Mouse (Mus musculus) liver, embryonic 14.5 days (tissue): ENCODE measurements around the gene Numb. TPM values are rescaled to one million over a fixed set of nuclear protein-coding genes. Genes with fewer than 3 reads are reported as not detected.
"Not testable (repeated sequence)": the region's sequence is repeated elsewhere in the genome, so short reads cannot be mapped to it uniquely, and the experiment has no call there.

Experiments used
- ATAC-seq: fragments of 200-750 bp; cut with Nextera tagmentation; 2 replicates; pipeline ENCODE4 v1.8.0; 2017; ENCODE audit warnings: moderate number of reproducible peaks, mild to moderate bottlenecking, moderate library complexity; ENCODE audit not compliant: insufficient read depth
- DNase-seq, 3 experiments: peaks; one replicate each; pipeline ENCODE4 v3.0.0-alpha.2; 2012 to 2013; ENCODE audit warnings: low read depth in 3 of 3, low spot score in 3 of 3
- H3K27ac ChIP-seq: fragments of 300-500 bp; sonication (generic); 2 replicates; pipeline ENCODE4 v1.5.1; 2014; ENCODE audit warnings: moderate library complexity, mild to moderate bottlenecking, control low read depth, inconsistent platforms
- H3K27me3 ChIP-seq: fragments of 300-500 bp; sonication (generic); 2 replicates; pipeline ENCODE4 v1.6.1; 2014; ENCODE audit warnings: mild to moderate bottlenecking, low read length, moderate library complexity; ENCODE audit not compliant: control insufficient read depth, insufficient read depth
- H3K36me3 ChIP-seq: fragments of 300-500 bp; sonication (generic); replicated peaks from 2 replicates; pipeline ENCODE4 v1.6.1; 2014; ENCODE audit warnings: low read depth; ENCODE audit not compliant: control insufficient read depth, insufficient read depth
- H3K4me1 ChIP-seq, 2 experiments: fragments of 200-500 bp in 1 of 2; fragments of 300-500 bp in 1 of 2; sonication (generic) in 1 of 2; replicated peaks; 2 replicates each; pipeline ENCODE4 v1.6.1; 2012 to 2014; ENCODE audit warnings: antibody characterized with exemption in 1 of 2, inconsistent platforms in 1 of 2, low read length in 1 of 2; ENCODE audit not compliant: control insufficient read depth in 2 of 2, insufficient read depth in 2 of 2
- H3K4me2 ChIP-seq: fragments of 300-500 bp; sonication (generic); 2 replicates; pipeline ENCODE4 v1.6.1; 2014; ENCODE audit warnings: low read depth, mild to moderate bottlenecking, control low read depth, moderate library complexity
- H3K4me3 ChIP-seq, 2 experiments: fragments of 200-500 bp in 1 of 2; fragments of 300-500 bp in 1 of 2; sonication (generic) in 1 of 2; 2 replicates each; pipeline ENCODE4 v1.5.1; 2012 to 2014; ENCODE audit warnings: low read depth in 2 of 2, low read length in 2 of 2, mild to moderate bottlenecking in 2 of 2, control low read depth in 1 of 2, inconsistent platforms in 1 of 2, moderate library complexity in 1 of 2; ENCODE audit not compliant: insufficient read depth in 1 of 2
- H3K9ac ChIP-seq: fragments of 300-500 bp; sonication (generic); replicated peaks from 2 replicates; pipeline ENCODE4 v1.6.1; 2014; ENCODE audit warnings: mild to moderate bottlenecking, control low read depth, moderate library complexity
- H3K9me3 ChIP-seq: fragments of 300-500 bp; sonication (generic); 2 replicates; pipeline ENCODE4 v1.6.1; 2016; ENCODE audit warnings: low read length, mixed read lengths; ENCODE audit not compliant: control insufficient read depth
- CTCF ChIP-seq: IDR thresholded peaks from 2 replicates; pipeline ENCODE4 v1.5.1; 2016; ENCODE audit warnings: antibody characterized with exemption, low read depth, control low read depth
- EP300 ChIP-seq: IDR thresholded peaks from 2 replicates; pipeline ENCODE4 v1.6.1; 2016; ENCODE audit warnings: antibody characterized with exemption, low read depth
- WGBS: fragments of 180-500 bp; shearing (Covaris S2); extraction: QIAGEN DNeasy Blood & Tissue Kit; methylation state at CpG from one replicate; pipeline ENCODE4 v1.1.7; 2014; ENCODE audit not compliant: insufficient replicate concordance; 5-methylcytosine and 5-hydroxymethylcytosine counted together
- polyA plus RNA-seq, 2 experiments: library from polyadenylated mRNA; depleted of rRNA in 1 of 2; stranded (reverse) in 1 of 2; unstranded in 1 of 2; fragments of >200 nt; fragmentation: Nextera tagmentation in 1 of 2; extraction: Ambion mirVana in 1 of 2; gene quantifications; 2 replicates each; pipeline versions ENCODE4 v1.2.1 to v1.2.3; 2012 to 2014

Gene Numb
- polyA plus RNA-seq, 2 experiments = 9.7 to 13.1 TPM

DNA sequence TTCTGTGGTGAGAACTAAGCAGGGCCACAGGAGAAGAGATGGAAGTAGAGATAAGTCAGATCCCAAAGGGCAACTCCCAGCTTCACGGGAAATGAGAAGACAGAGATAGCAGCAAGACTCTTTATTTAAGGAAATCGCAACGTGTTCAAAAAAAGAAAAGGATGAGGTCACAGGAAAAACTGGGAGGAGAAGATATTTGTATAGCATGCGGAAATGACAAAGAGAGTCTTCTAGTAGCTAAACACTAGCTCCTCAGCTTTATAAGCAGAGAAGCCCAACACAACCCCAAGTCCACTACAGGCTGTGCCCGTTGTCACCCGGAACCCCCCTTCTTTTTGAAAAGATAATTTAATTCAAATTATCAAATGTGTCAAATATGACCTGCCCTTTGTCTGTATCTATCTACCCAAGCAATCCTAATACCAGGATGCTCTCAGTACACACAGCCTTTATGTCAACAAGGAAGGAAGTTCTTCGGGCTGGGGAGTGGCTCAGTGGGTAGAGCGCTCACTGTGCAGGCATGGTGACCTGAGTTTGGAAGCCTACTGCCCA, 25.6 kb upstream of the Numb start:
- peaks cover 14 to 31% of the 10 kb centered on the region in 2 experiments for H3K4me1 ChIP-seq
- DNase-seq (no peak), ATAC-seq (no peak)
- TF ChIP-seq CTCF (no peak), EP300 (no peak)
- H3K9me3 ChIP-seq = no peaks in the 10 kb centered on the region
- no peaks in the 10 kb centered on the region for H3K36me3 ChIP-seq
- 21% methylated on average over 8 of the region's 8 CpGs for WGBS
- H3K9ac ChIP-seq = no peak overlapping the region
- no peak overlapping the region for H3K4me3 ChIP-seq
- no peaks in the 10 kb centered on the region for H3K27me3 ChIP-seq
- H3K4me2 ChIP-seq = no peak overlapping the region
- no peak overlapping the region for H3K27ac ChIP-seq

DNA sequence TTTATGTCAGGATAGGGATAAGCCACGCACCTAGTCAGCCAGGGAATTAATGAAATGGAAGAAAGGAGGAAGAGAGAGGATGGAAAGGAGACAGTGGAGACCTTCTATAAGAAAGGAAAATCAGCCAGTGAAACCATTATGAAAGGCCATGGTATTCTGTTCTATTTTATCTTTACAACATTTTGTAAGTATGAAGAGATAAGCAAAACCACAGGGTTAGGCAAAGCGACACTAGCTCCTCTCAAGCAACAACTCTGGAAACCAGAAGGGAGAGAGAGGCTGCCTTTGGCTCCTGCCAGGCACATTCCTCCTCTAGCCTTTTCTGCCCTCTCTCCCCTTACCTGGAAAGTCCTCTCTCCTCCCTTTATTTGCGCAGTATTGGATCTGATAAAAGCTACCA, 20.2 kb upstream of the Numb start:
- TF ChIP-seq EP300 = no peak
- no peak for TF ChIP-seq CTCF
- Histone ChIP-seq H3K4me2 (peak overlapping the region; percentile 41), H3K36me3 (no peaks in the 10 kb centered on the region), H3K4me1 (peaks cover 9 to 29% of the 10 kb centered on the region in 2 experiments), H3K27ac (no peak overlapping the region), H3K4me3 (no peak overlapping the region), H3K9me3 (no peaks in the 10 kb centered on the region), H3K27me3 (no peaks in the 10 kb centered on the region), H3K9ac (no peak overlapping the region)
- WGBS = 25% methylated on average over 3 of the region's 3 CpGs
- ATAC-seq (peak; percentile 65; the same call in 1 of the 2 replicates), DNase-seq (no peak)

DNA sequence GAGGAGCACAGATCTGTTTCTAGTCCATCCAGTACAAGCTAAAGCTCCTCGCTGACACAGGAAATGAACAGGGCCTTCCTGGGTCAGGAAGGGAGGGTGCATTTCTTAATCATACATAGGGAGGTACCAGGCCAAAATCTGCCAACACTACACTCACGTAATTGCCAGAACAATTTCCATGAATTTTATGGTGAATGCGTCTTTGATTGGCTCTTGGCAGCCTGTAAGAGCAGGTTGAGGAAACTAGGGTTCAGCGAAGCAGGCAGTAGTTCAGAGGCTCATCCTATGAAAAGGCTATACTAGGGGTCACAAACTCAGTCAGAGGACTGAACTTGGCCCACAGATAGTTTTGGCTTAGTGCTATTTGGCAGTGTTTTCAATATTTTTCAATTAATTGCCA, 18.3 kb upstream of the Numb start:
- Histone ChIP-seq H3K27ac (no peak overlapping the region), H3K9me3 (no peaks in the 10 kb centered on the region), H3K4me3 (no peak overlapping the region), H3K9ac (no peak overlapping the region), H3K27me3 (no peaks in the 10 kb centered on the region), H3K4me2 (no peak overlapping the region), H3K36me3 (no peaks in the 10 kb centered on the region), H3K4me1 (peaks cover 9 to 27% of the 10 kb centered on the region in 2 experiments)
- 49% methylated on average over 4 of the region's 4 CpGs for WGBS
- no peak for DNase-seq
- no peak for TF ChIP-seq CTCF
- ATAC-seq = no peak

DNA sequence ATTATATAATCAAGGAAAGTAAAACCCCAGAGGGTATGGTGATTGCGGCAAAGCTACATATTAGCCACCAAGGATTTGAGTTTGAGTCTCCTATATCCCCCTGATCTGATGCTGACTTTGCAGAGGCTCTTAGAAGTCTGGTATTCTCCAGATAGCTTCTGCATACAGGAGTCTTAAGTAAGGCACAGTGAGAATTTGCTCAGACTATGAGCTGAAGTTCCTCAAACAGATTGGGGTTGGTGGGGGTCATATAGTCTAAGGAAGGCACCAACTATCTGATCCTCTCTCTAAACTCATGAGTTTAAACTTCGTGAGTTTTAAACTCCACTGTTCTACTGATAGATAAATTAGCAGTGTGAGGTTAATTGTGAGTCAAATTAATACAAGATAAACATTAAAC, 17.6 kb upstream of the Numb start:
- H3K4me1 ChIP-seq = peaks cover 9 to 27% of the 10 kb centered on the region in 2 experiments
- WGBS = 66% methylated on average over 2 of the region's 2 CpGs
- ATAC-seq (no peak), DNase-seq (no peak)
- H3K36me3 ChIP-seq = no peaks in the 10 kb centered on the region
- no peak overlapping the region for H3K9ac ChIP-seq
- no peaks in the 10 kb centered on the region for H3K9me3 ChIP-seq
- TF ChIP-seq EP300 (no peak), CTCF (no peak)
- no peak overlapping the region for H3K27ac ChIP-seq
- H3K27me3 ChIP-seq = no peaks in the 10 kb centered on the region
- no peak overlapping the region for H3K4me2 ChIP-seq
- no peak overlapping the region for H3K4me3 ChIP-seq

DNA sequence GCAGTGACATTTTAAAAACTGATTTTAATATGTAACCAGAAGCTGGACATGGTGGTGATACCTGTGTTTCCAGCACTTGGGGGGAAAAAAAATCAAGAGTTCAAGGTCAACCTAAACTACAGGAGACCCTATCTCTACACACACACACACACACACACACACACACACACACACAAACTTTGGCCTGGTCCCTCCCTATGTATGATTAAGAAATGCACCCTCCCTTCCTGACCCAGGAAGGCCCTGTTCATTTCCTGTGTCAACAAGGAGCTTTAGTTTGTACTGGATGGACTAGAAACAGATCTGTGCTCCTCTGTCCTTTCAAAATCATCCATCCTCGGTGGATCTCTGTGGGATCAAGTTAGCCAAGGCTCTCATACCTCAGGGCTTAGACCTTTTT, 16.9 kb upstream of the Numb start:
- 35% methylated on average over 1 of the region's 1 CpGs for WGBS
- not testable (repeated sequence) for ATAC-seq, H3K9ac ChIP-seq, DNase-seq, H3K4me2 ChIP-seq, H3K9me3 ChIP-seq, H3K27ac ChIP-seq, H3K4me3 ChIP-seq, H3K27me3 ChIP-seq, H3K36me3 ChIP-seq
- H3K4me1 ChIP-seq = peaks cover 9 to 27% of the 10 kb centered on the region in 2 experiments
